Mouse (Mus musculus): ENCODE data around the gene Kcnq5. TPM values are rescaled to one million over a fixed set of nuclear protein-coding genes. Genes with fewer than 3 reads are reported as not detected.

Gene Kcnq5
- 1.3 and 1.7 TPM in 2 replicates for polyA plus RNA-seq (2015; fragmentation: Nextera tagmentation; extraction: Ambion mirVana)

- DNase-seq (ENCODE audit: low spot score) = peak; percentile 76
Observed at GRCm38 (mm10) chr1:21961251-21962082, at the start of gene Kcnq5. Kcnq5 (minus strand) TSS chr1:21961942.

GRCm38 (mm10) chr1:21979755-21980154, 18.0 kb upstream of the Kcnq5 start:
- no peak for DNase-seq (ENCODE audit: low spot score)

- no peak for DNase-seq (ENCODE audit: low spot score)
Observed at GRCm38 (mm10) chr1:21979292-21979691, 17.6 kb upstream of the Kcnq5 start.

- no peak for DNase-seq (ENCODE audit: low spot score)
Observed at GRCm38 (mm10) chr1:21974040-21974439, 12.3 kb upstream of the Kcnq5 start.

- peak; percentile 32 for DNase-seq (ENCODE audit: low spot score)
Observed at GRCm38 (mm10) chr1:21967139-21967538, 5.4 kb upstream of the Kcnq5 start.

GRCm38 (mm10) chr1:21962896-21963864, 1.4 kb upstream of the Kcnq5 start:
- peak; percentile 47 for DNase-seq (ENCODE audit: low spot score)

- DNase-seq (ENCODE audit: low spot score) = peak; percentile 9
Observed at GRCm38 (mm10) chr1:21962083-21962471, 335 bp upstream of the Kcnq5 start.

GRCm38 (mm10) chr1:21960421-21961250, 1.1 kb downstream of the Kcnq5 start:
- peak; percentile 35 for DNase-seq (ENCODE audit: low spot score)

GRCm38 (mm10) chr1:21959648-21960285, 2.0 kb downstream of the Kcnq5 start:
- no peak for DNase-seq (ENCODE audit: low spot score)

GRCm38 (mm10) chr1:21958013-21958412, 3.7 kb downstream of the Kcnq5 start:
- DNase-seq (ENCODE audit: low spot score) = no peak

GRCm38 (mm10) chr1:21940831-21941230, 20.9 kb downstream of the Kcnq5 start:
- DNase-seq (ENCODE audit: low spot score) = no peak

- no peak for DNase-seq (ENCODE audit: low spot score)
Observed at GRCm38 (mm10) chr1:21927182-21927581, 34.6 kb downstream of the Kcnq5 start.

- DNase-seq (ENCODE audit: low spot score) = no peak
Observed at GRCm38 (mm10) chr1:21923293-21923642, 38.5 kb downstream of the Kcnq5 start.

- DNase-seq (ENCODE audit: low spot score) = no peak
Observed at GRCm38 (mm10) chr1:21922578-21923292, 39.0 kb downstream of the Kcnq5 start.

- no peak for DNase-seq (ENCODE audit: low spot score)
Observed at GRCm38 (mm10) chr1:21919276-21919675, 42.5 kb downstream of the Kcnq5 start.

- DNase-seq (ENCODE audit: low spot score) = peak; percentile 8
Observed at GRCm38 (mm10) chr1:21896067-21896719, 65.5 kb downstream of the Kcnq5 start.

GRCm38 (mm10) chr1:21883747-21884146, 78.0 kb downstream of the Kcnq5 start:
- DNase-seq (ENCODE audit: low spot score) = no peak

- no peak for DNase-seq (ENCODE audit: low spot score)
Observed at GRCm38 (mm10) chr1:21870889-21871288, 90.9 kb downstream of the Kcnq5 start.

- DNase-seq (ENCODE audit: low spot score) = no peak
Observed at GRCm38 (mm10) chr1:21868484-21868883, 93.3 kb downstream of the Kcnq5 start.
